Comparison of ENCODE assay signal across 17 mouse cellular contexts in the genomic region with DNA sequence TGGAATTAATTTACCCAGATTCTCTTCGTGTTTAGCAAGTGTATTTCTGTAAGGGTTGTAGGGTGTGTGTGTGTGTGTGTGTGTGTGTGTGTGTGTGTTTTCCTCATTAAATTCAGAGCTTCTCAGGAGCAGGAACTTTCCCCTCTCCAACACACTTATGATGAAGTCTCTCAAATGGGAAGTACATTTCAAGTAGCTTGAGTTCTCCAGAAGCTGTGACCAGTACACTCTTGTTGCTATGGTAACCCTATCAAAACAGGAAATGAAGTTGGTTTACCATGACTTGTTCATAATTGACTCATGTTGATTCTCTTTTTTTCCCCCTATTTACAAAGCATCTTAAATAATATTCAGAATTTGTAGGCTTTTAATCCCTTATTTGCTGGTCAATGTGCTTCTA. TPM values are rescaled to one million over a fixed set of nuclear protein-coding genes. Genes with fewer than 3 reads are reported as not detected.
DNase-seq lines count a peak whose midpoint lies in the region; ATAC-seq and TF ChIP-seq lines count a peak whose summit lies in the region.
"Had no signal": no experiment of that assay in that cellular context is flagged by ENCODE, and none has a peak within 500 bp of the region (broad histone marks: within the 10 kb centered on the region; RNA-seq: fewer than 3 reads in every experiment).

No protein-coding gene starts in this region.

- H3K4me2 ChIP-seq in embryonic facial prominence, embryonic 11.5 days (ENCODE audit: low read depth, low read length): no peak overlapping the region
- H3K4me2 ChIP-seq: embryonic facial prominence, embryonic 15.5 days; forebrain, embryonic 15.5 days; liver, embryonic 15.5 days; midbrain, embryonic 13.5 days had no signal

- no peak overlapping the region for H3K27ac ChIP-seq in embryonic facial prominence, embryonic 11.5 days (replicated peaks; ENCODE audit: low read depth, low read length)
- H3K27ac ChIP-seq in embryonic facial prominence, embryonic 10.5 days (replicated peaks): no peak overlapping the region
- H3K27ac ChIP-seq in bone marrow macrophage, adult 2 months (ENCODE audit: insufficient read depth, low read depth, low read length): peak overlapping the region; percentile 52
- H3K27ac ChIP-seq in macrophage: peak overlapping the region; percentile 19; the same call in 1 of the 2 replicates
- H3K27ac ChIP-seq: embryonic facial prominence, embryonic 15.5 days; forebrain, embryonic 15.5 days; liver, embryonic 15.5 days; midbrain, embryonic 13.5 days had no signal

- DNase-seq in embryonic facial prominence, embryonic 11.5 days (ENCODE audit: low spot score): peak; percentile 12
- DNase-seq in embryonic facial prominence, embryonic 10.5 days (ENCODE audit: low spot score): no peak
- peak; percentile 81 for DNase-seq in 416B (ENCODE audit: low read depth)
- no peak for DNase-seq in left cerebral cortex, adult 18-20 months (ENCODE audit: low spot score in 2 of 2)
- DNase-seq in retina, postnatal 1 day: no peak
- no peak for DNase-seq in right cerebral cortex, postnatal 10 days (ENCODE audit: low spot score in 2 of 2)
- DNase-seq: cerebellum, postnatal 10 days; gastrocnemius, postnatal 36 days; heart, postnatal 36 days; right cerebral cortex, postnatal 4 days had no signal

- no peak overlapping the region for H3K9ac ChIP-seq in embryonic facial prominence, embryonic 11.5 days (replicated peaks; ENCODE audit: low read length)
- H3K9ac ChIP-seq: embryonic facial prominence, embryonic 15.5 days; forebrain, embryonic 15.5 days; liver, embryonic 15.5 days; midbrain, embryonic 13.5 days had no signal

- no peak for TF ChIP-seq POLR2A in bone marrow macrophage, adult 2 months (IDR thresholded peaks at IDR 0.05; ENCODE audit: borderline replicate concordance, low read depth, low read length)

- H3K27me3 ChIP-seq in embryonic facial prominence, embryonic 11.5 days (ENCODE audit: control insufficient read depth, insufficient read depth, low read length): no peaks in the 10 kb centered on the region
- H3K27me3 ChIP-seq in embryonic facial prominence, embryonic 10.5 days (replicated peaks; ENCODE audit: low read depth, poor library complexity, severe bottlenecking): no peaks in the 10 kb centered on the region
- H3K27me3 ChIP-seq: embryonic facial prominence, embryonic 15.5 days; forebrain, embryonic 15.5 days; liver, embryonic 15.5 days; midbrain, embryonic 13.5 days had no signal

- no peak overlapping the region for H3K4me3 ChIP-seq in embryonic facial prominence, embryonic 11.5 days (ENCODE audit: low read depth, low read length)
- no peak overlapping the region for H3K4me3 ChIP-seq in embryonic facial prominence, embryonic 10.5 days
- H3K4me3 ChIP-seq in bone marrow macrophage, adult 2 months (ENCODE audit: insufficient read depth, low read length): no peak overlapping the region
- no peak overlapping the region for H3K4me3 ChIP-seq in macrophage (ENCODE audit: inconsistent target)
- H3K4me3 ChIP-seq: embryonic facial prominence, embryonic 15.5 days; forebrain, embryonic 15.5 days; liver, embryonic 15.5 days; midbrain, embryonic 13.5 days had no signal

- H3K79me2 ChIP-seq in macrophage (ENCODE audit: inconsistent target): peaks cover 97% of the 10 kb centered on the region

- no peaks in the 10 kb centered on the region for H3K4me1 ChIP-seq in embryonic facial prominence, embryonic 11.5 days (ENCODE audit: control insufficient read depth, insufficient read depth, low read length)
- no peaks in the 10 kb centered on the region for H3K4me1 ChIP-seq in embryonic facial prominence, embryonic 10.5 days
- peaks cover 28% of the 10 kb centered on the region for H3K4me1 ChIP-seq in bone marrow macrophage, adult 2 months (ENCODE audit: control insufficient read depth, insufficient read depth, low read length)
- H3K4me1 ChIP-seq: embryonic facial prominence, embryonic 15.5 days; forebrain, embryonic 15.5 days; midbrain, embryonic 13.5 days had no signal

- H3K36me3 ChIP-seq in embryonic facial prominence, embryonic 11.5 days (replicated peaks; ENCODE audit: control insufficient read depth, insufficient read depth, low read depth, low read length): no peaks in the 10 kb centered on the region
- peaks cover 58% of the 10 kb centered on the region for H3K36me3 ChIP-seq in embryonic facial prominence, embryonic 10.5 days (replicated peaks)
- H3K36me3 ChIP-seq in macrophage (ENCODE audit: inconsistent target): no peaks in the 10 kb centered on the region

- no peak for ATAC-seq in embryonic facial prominence, embryonic 11.5 days (replicated peaks; ENCODE audit: insufficient number of reproducible peaks, low FRiP score, low TSS enrichment, low read depth)
- ATAC-seq: forebrain, embryonic 15.5 days; intestine, postnatal 0 days; midbrain, embryonic 13.5 days had no signal

- no peaks in the 10 kb centered on the region for H3K9me3 ChIP-seq in embryonic facial prominence, embryonic 11.5 days (replicated peaks; ENCODE audit: control insufficient read depth, low read length)
- H3K9me3 ChIP-seq in embryonic facial prominence, embryonic 10.5 days: no peaks in the 10 kb centered on the region
- H3K9me3 ChIP-seq: embryonic facial prominence, embryonic 15.5 days; forebrain, embryonic 15.5 days; liver, embryonic 15.5 days; midbrain, embryonic 13.5 days had no signal

- 97% methylated on average over 1 of the region's 1 CpGs for WGBS in embryonic facial prominence, embryonic 11.5 days
- WGBS in embryonic facial prominence, embryonic 10.5 days: 90% methylated on average over 1 of the region's 1 CpGs
- WGBS in macrophage (ENCODE audit: missing documents): 33% methylated on average over 1 of the region's 1 CpGs

- no peak for TF ChIP-seq CTCF in bone marrow macrophage, adult 2 months (IDR thresholded peaks at IDR 0.05; ENCODE audit: low read depth, low read length)

RNA-seq across cellular contexts. Expression of a gene that starts 29.4 kb away (rescaled TPM):
- polyA plus RNA-seq in embryonic facial prominence, embryonic 11.5 days (2014; fragmentation: Nextera tagmentation; extraction: Ambion mirVana): 182 and 185 TPM in 2 replicates
- polyA plus RNA-seq in embryonic facial prominence, embryonic 10.5 days (2016; fragmentation: Nextera tagmentation; extraction: Ambion mirVana): 141 TPM in 2 replicates
- 105 and 111 TPM in 2 replicates for polyA plus RNA-seq in bone marrow macrophage, adult 2 months (2012; ENCODE audit: insufficient read depth, insufficient read length, missing spikeins)
- 100 to 1,000 TPM in 25 of 26 experiments, 10 to 100 TPM in 1; 82.8 to 218 (median 160) TPM for total RNA-seq in macrophage (2018; cell fraction: chromatin; rRNA removed)
- total RNA-seq in macrophage (2018; cell fraction: cytosol; rRNA removed): 100 to 1,000 TPM in 5 of 26 experiments, 10 to 100 TPM in 21; 81.0 to 114 (median 90.9) TPM
- total RNA-seq in macrophage (2018; cell fraction: nucleus; rRNA removed): 100 to 1,000 TPM in 18 of 26 experiments, 10 to 100 TPM in 8; 73.2 to 182 (median 115) TPM
- 92.1 to 122 TPM (median 94.8 TPM) in 3 replicates for polyA plus RNA-seq in macrophage (2018)
- 100 to 1,000 TPM; 448 to 457 TPM for total RNA-seq in left cerebral cortex, adult 18-20 months (2021)

RNA-seq across cellular contexts. Expression of a gene that starts 56.9 kb away (rescaled TPM):
- polyA plus RNA-seq in embryonic facial prominence, embryonic 11.5 days (2014; fragmentation: Nextera tagmentation; extraction: Ambion mirVana): 97.1 and 108 TPM in 2 replicates
- polyA plus RNA-seq in embryonic facial prominence, embryonic 10.5 days (2016; fragmentation: Nextera tagmentation; extraction: Ambion mirVana): 89.9 and 95.5 TPM in 2 replicates
- 0.94 TPM in 1 of 2 replicates, not detected in the other for polyA plus RNA-seq in bone marrow macrophage, adult 2 months (2012; ENCODE audit: insufficient read depth, insufficient read length, missing spikeins)
- total RNA-seq in macrophage (2018; cell fraction: chromatin; rRNA removed): 1 to 10 TPM in 4 of 26 experiments, under 1 TPM in 6, not detected in 16; 0.26 to 2.1 (median 0.55) TPM
- under 1 TPM in 19 of 26 experiments, not detected in 7; 0.06 to 0.48 (median 0.18) TPM for total RNA-seq in macrophage (2018; cell fraction: cytosol; rRNA removed)
- total RNA-seq in macrophage (2018; cell fraction: nucleus; rRNA removed): 1 to 10 TPM in 2 of 26 experiments, under 1 TPM in 12, not detected in 12; 0.16 to 1.0 (median 0.45) TPM
- 0.14 to 0.25 TPM in 2 of 3 replicates, not detected in the other for polyA plus RNA-seq in macrophage (2018)
- 10 to 100 TPM; 30.8 to 40.4 TPM for total RNA-seq in left cerebral cortex, adult 18-20 months (2021)

Comparison
In these comparisons a context has a peak if more than half of its experiments do, and no peak if none do; other contexts are left out.
1. DNase-seq: peak in embryonic facial prominence, embryonic 11.5 days (single experiment) and 416B (single experiment); none in embryonic facial prominence, embryonic 10.5 days (single experiment), left cerebral cortex, adult 18-20 months (0 of 2), retina, postnatal 1 day (single experiment) and right cerebral cortex, postnatal 10 days (0 of 2).
2. H3K27ac ChIP-seq: peak in bone marrow macrophage, adult 2 months (single experiment) and macrophage (single experiment); none in embryonic facial prominence, embryonic 11.5 days (single experiment) and embryonic facial prominence, embryonic 10.5 days (single experiment).
3. RNA of a gene that starts 56.9 kb away (polyA plus RNA-seq): 97.1 to 108 TPM in embryonic facial prominence, embryonic 11.5 days and 89.9 to 95.5 TPM in embryonic facial prominence, embryonic 10.5 days; 0.94 TPM in bone marrow macrophage, adult 2 months and 0.14 to 0.25 TPM in macrophage; every median in the first group is over 10 times any median in the second.